Mouse (Mus musculus) adrenal gland (tissue): ENCODE data around the gene Pdlim5.
"Not testable (repeated sequence)": the region's sequence is repeated elsewhere in the genome, so short reads cannot be mapped to it uniquely, and the experiment has no call there.

Source experiments
- intact Hi-C: fragments of 180-260 bp; cut with DNase I; formaldehyde crosslinking; loops from one replicate; pipeline ENCODE4 v1.15.1; 2025

Pdlim5 gene

DNA sequence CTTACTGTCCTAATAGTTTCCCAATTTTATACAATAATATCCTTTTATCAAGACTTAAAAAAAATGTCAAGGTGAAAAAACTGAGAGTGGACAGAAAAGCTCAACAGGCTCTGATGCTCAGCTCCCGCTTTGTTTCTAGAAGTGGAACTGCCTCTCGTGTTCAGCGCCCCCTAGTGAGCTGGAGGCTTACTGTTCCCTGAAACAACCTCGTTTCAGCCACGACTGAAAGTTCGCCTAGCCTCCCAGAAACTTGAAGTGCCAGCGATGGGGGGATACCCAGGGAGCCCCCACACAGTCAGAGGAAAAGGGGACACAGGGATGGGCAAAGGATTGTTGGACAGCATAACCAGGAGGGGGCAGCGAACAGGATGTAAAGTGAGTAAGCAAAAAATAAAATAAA is 199.4 kb downstream of the Pdlim5 start:
- intact Hi-C loops: no loop called here

DNA sequence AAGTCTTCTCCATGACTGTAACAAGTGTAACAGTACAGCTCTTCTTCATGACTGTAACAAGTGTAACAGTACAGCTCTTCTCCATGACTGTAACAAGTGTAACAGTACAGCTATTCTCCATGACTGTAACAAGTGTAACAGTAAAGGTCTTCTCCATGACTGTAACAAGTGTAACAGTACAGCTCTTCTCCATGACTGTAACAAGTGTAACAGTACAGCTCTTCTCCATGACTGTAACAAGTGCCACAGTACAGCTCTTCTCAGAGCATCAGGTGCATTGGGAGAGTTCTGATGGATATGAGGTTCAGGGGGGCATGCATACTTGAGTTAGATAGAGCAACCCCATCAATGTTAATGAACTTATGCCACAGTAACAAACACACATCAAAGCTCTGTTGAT is 203.9 kb downstream of the Pdlim5 start:
- intact Hi-C loops: not testable (repeated sequence)
